Comparison of ENCODE assay signal across 22 mouse cellular contexts in the genomic region with DNA sequence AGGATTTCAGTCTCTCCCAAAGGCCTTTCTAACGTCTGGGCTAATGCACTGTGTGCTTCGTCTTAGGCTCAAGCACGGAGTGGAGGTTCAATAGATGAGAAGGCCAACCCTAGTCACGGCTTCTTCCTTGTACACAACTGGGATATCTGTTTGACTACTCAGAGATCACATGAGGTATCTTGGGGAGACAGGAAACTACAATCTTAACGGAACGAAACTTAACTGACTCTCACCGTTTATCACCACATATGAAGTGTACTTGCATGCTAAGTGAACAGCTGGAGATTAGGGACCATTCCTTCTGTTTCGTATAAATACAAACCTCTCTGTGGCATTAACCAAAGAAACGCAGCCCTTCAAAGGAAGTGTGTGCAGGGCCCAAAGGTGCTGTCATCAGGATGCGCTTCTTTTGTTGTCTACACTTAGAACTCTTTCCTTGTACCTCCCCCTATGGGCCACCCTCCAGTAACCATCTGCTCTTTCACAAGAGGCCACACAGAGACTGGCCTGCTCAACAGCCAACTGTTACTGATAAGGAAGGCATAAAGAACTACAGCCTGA. TPM values are rescaled to one million over a fixed set of nuclear protein-coding genes. Genes with fewer than 3 reads are reported as not detected.
DNase-seq lines count a peak whose midpoint lies in the region; ATAC-seq and TF ChIP-seq lines count a peak whose summit lies in the region.
"Had no signal": no experiment of that assay in that cellular context is flagged by ENCODE, and none has a peak within 500 bp of the region (broad histone marks: within the 10 kb centered on the region; RNA-seq: fewer than 3 reads in every experiment).

No protein-coding gene starts in this region.

- no peak for TF ChIP-seq CTCF in midbrain, postnatal 0 days (IDR thresholded peaks at IDR 0.05)
- TF ChIP-seq CTCF in intestine, postnatal 0 days (IDR thresholded peaks at IDR 0.05; ENCODE audit: low read depth) = peak; percentile 27; the same call in 1 of the 2 replicates

- no peaks in the 10 kb centered on the region for H3K9me3 ChIP-seq in midbrain, postnatal 0 days (ENCODE audit: low read length)
- no peaks in the 10 kb centered on the region for H3K9me3 ChIP-seq in midbrain, embryonic 11.5 days (ENCODE audit: control insufficient read depth, low read length)
- H3K9me3 ChIP-seq in intestine, postnatal 0 days (ENCODE audit: control insufficient read depth) = no peaks in the 10 kb centered on the region
- H3K9me3 ChIP-seq in kidney, embryonic 15.5 days (replicated peaks) = no peaks in the 10 kb centered on the region
- H3K9me3 ChIP-seq: embryonic facial prominence, embryonic 12.5 days; hindbrain, embryonic 12.5 days; limb, embryonic 12.5 days; neural tube, embryonic 13.5 days had no signal

- H3K9ac ChIP-seq in midbrain, postnatal 0 days (replicated peaks; ENCODE audit: low read length, poor library complexity, severe bottlenecking) = no peak overlapping the region
- H3K9ac ChIP-seq in midbrain, embryonic 11.5 days (ENCODE audit: low read length) = no peak overlapping the region
- H3K9ac ChIP-seq in intestine, postnatal 0 days (ENCODE audit: low read depth, low read length) = no peak overlapping the region
- no peak overlapping the region for H3K9ac ChIP-seq in kidney, embryonic 15.5 days
- H3K9ac ChIP-seq: embryonic facial prominence, embryonic 12.5 days; hindbrain, embryonic 12.5 days; limb, embryonic 12.5 days; neural tube, embryonic 13.5 days had no signal

- no peak for ATAC-seq in midbrain, postnatal 0 days (ENCODE audit: low FRiP score)
- ATAC-seq in midbrain, embryonic 11.5 days (ENCODE audit: low FRiP score) = no peak
- ATAC-seq in intestine, postnatal 0 days = no peak
- ATAC-seq in kidney, embryonic 15.5 days (replicated peaks; ENCODE audit: low FRiP score) = no peak
- ATAC-seq: CD4-positive, CD25-positive, alpha-beta regulatory T cell, adult 4 months; forebrain, embryonic 16.5 days had no signal

- no peaks in the 10 kb centered on the region for H3K36me3 ChIP-seq in midbrain, postnatal 0 days (ENCODE audit: insufficient read depth, low read length)
- no peaks in the 10 kb centered on the region for H3K36me3 ChIP-seq in midbrain, embryonic 11.5 days (ENCODE audit: control insufficient read depth, insufficient read depth, low read length)
- no peaks in the 10 kb centered on the region for H3K36me3 ChIP-seq in intestine, postnatal 0 days (ENCODE audit: control insufficient read depth, insufficient read depth)
- no peaks in the 10 kb centered on the region for H3K36me3 ChIP-seq in kidney, embryonic 15.5 days
- H3K36me3 ChIP-seq: embryonic facial prominence, embryonic 12.5 days; hindbrain, embryonic 12.5 days; limb, embryonic 12.5 days; neural tube, embryonic 13.5 days had no signal

- WGBS in midbrain, postnatal 0 days = 56% methylated on average over 10 of the region's 10 CpGs
- 52% methylated on average over 10 of the region's 10 CpGs for WGBS in midbrain, embryonic 11.5 days
- WGBS in intestine, postnatal 0 days = 52% methylated on average over 10 of the region's 10 CpGs
- WGBS in kidney, embryonic 15.5 days = 63% methylated on average over 10 of the region's 10 CpGs

- DNase-seq in heart, postnatal 4 days = peak; percentile 21
- DNase-seq in heart, adult 18-20 months = no peak
- peak; percentile 4 for DNase-seq in midbrain, postnatal 0 days (ENCODE audit: low spot score)
- DNase-seq in midbrain, embryonic 11.5 days (ENCODE audit: low spot score, missing footprints) = no peak
- no peak for DNase-seq in ovary, postnatal 14 days (ENCODE audit: low spot score)
- DNase-seq: adrenal gland, postnatal 10 days; cerebellum, adult 18-20 months; kidney, adult 11 months; kidney, postnatal 14 days; lung, adult 18-20 months; right cerebral cortex, postnatal 25 days; thymus, postnatal 14 days had no signal

- no peak overlapping the region for H3K4me2 ChIP-seq in midbrain, postnatal 0 days (ENCODE audit: low read depth, low read length, poor library complexity, severe bottlenecking)
- no peak overlapping the region for H3K4me2 ChIP-seq in midbrain, embryonic 11.5 days
- H3K4me2 ChIP-seq in intestine, postnatal 0 days (replicated peaks; ENCODE audit: low read depth) = no peak overlapping the region
- H3K4me2 ChIP-seq in kidney, embryonic 15.5 days = no peak overlapping the region
- H3K4me2 ChIP-seq: embryonic facial prominence, embryonic 12.5 days; hindbrain, embryonic 12.5 days; limb, embryonic 12.5 days; neural tube, embryonic 13.5 days had no signal

- no peak overlapping the region for H3K4me3 ChIP-seq in midbrain, postnatal 0 days (ENCODE audit: low read depth, low read length)
- no peak overlapping the region for H3K4me3 ChIP-seq in midbrain, embryonic 11.5 days (ENCODE audit: low read depth, low read length)
- no peak overlapping the region for H3K4me3 ChIP-seq in intestine, postnatal 0 days (ENCODE audit: low read depth, low read length)
- no peak overlapping the region for H3K4me3 ChIP-seq in kidney, embryonic 15.5 days (replicated peaks)
- H3K4me3 ChIP-seq: embryonic facial prominence, embryonic 12.5 days; hindbrain, embryonic 12.5 days; limb, embryonic 12.5 days; neural tube, embryonic 13.5 days had no signal

- no peak overlapping the region for H3K27ac ChIP-seq in midbrain, postnatal 0 days (ENCODE audit: low read depth, low read length)
- no peak overlapping the region for H3K27ac ChIP-seq in midbrain, embryonic 11.5 days (ENCODE audit: low read depth, low read length)
- no peak overlapping the region for H3K27ac ChIP-seq in intestine, postnatal 0 days (ENCODE audit: low read depth, low read length)
- no peak overlapping the region for H3K27ac ChIP-seq in kidney, embryonic 15.5 days
- H3K27ac ChIP-seq: embryonic facial prominence, embryonic 12.5 days; hindbrain, embryonic 12.5 days; limb, embryonic 12.5 days; neural tube, embryonic 13.5 days; stomach, postnatal 0 days had no signal

- no peaks in the 10 kb centered on the region for H3K4me1 ChIP-seq in midbrain, postnatal 0 days (ENCODE audit: insufficient read depth, low read length)
- H3K4me1 ChIP-seq in midbrain, embryonic 11.5 days (ENCODE audit: control insufficient read depth, insufficient read depth, low read length) = no peaks in the 10 kb centered on the region
- no peaks in the 10 kb centered on the region for H3K4me1 ChIP-seq in intestine, postnatal 0 days (replicated peaks; ENCODE audit: control insufficient read depth, insufficient read depth, low read length)
- no peaks in the 10 kb centered on the region for H3K4me1 ChIP-seq in kidney, embryonic 15.5 days
- H3K4me1 ChIP-seq: embryonic facial prominence, embryonic 12.5 days; hindbrain, embryonic 12.5 days; limb, embryonic 12.5 days; neural tube, embryonic 13.5 days had no signal

- no peaks in the 10 kb centered on the region for H3K27me3 ChIP-seq in midbrain, postnatal 0 days (ENCODE audit: insufficient read depth, low read length)
- no peaks in the 10 kb centered on the region for H3K27me3 ChIP-seq in midbrain, embryonic 11.5 days (ENCODE audit: control insufficient read depth, insufficient read depth, low read length)
- no peaks in the 10 kb centered on the region for H3K27me3 ChIP-seq in intestine, postnatal 0 days (replicated peaks; ENCODE audit: control insufficient read depth, insufficient read depth, low read length)
- no peaks in the 10 kb centered on the region for H3K27me3 ChIP-seq in kidney, embryonic 15.5 days
- H3K27me3 ChIP-seq: embryonic facial prominence, embryonic 12.5 days; hindbrain, embryonic 12.5 days; neural tube, embryonic 13.5 days had no signal

RNA-seq across cellular contexts. Expression of gene Cdkn2b, which starts 55.8 kb away (rescaled TPM):
- total RNA-seq in heart, postnatal 4 days (2021) = 1 to 10 TPM in 1 of 2 experiments, under 1 TPM in 1; 0.91 to 1.9 TPM
- 1 to 10 TPM in 1 of 2 experiments, under 1 TPM in 1; 0.82 to 1.5 TPM for total RNA-seq in heart, adult 18-20 months (2021)
- total RNA-seq in midbrain, postnatal 0 days (2014; rRNA removed) = 1.2 and 4.2 TPM in 2 replicates
- 2.1 and 2.8 TPM in 2 replicates for polyA plus RNA-seq in midbrain, postnatal 0 days (2015; fragmentation: Nextera tagmentation; extraction: Ambion mirVana)
- 0.15 TPM in 1 of 2 replicates, not detected in the other for polyA plus RNA-seq in midbrain, embryonic 11.5 days (2014; fragmentation: Nextera tagmentation; extraction: Ambion mirVana)
- 65.6 and 67.2 TPM in 2 replicates for polyA plus RNA-seq in intestine, postnatal 0 days (2015; fragmentation: Nextera tagmentation; extraction: Ambion mirVana)
- polyA plus RNA-seq in kidney, embryonic 15.5 days (2015; fragmentation: Nextera tagmentation; extraction: Ambion mirVana) = 1.1 and 1.8 TPM in 2 replicates
- total RNA-seq: common myeloid progenitor, adult 5-6 weeks had no signal

Comparison
In these comparisons a context has a peak if more than half of its experiments do, and no peak if none do; other contexts are left out.
1. DNase-seq: peak in heart, postnatal 4 days (single experiment) and midbrain, postnatal 0 days (single experiment); none in heart, adult 18-20 months (0 of 2), midbrain, embryonic 11.5 days (single experiment) and ovary, postnatal 14 days (single experiment).
2. RNA of gene Cdkn2b, which starts 55.8 kb away (polyA plus RNA-seq): 65.6 to 67.2 TPM in intestine, postnatal 0 days; 2.1 to 2.8 TPM in midbrain, postnatal 0 days, 1.1 to 1.8 TPM in kidney, embryonic 15.5 days and 0.15 TPM in midbrain, embryonic 11.5 days; every median in the first group is over 10 times any median in the second.